Mouse (Mus musculus) C2C12 (cell line): ENCODE measurements around the gene Aknad1. TPM values are rescaled to one million over a fixed set of nuclear protein-coding genes. Genes with fewer than 3 reads are reported as not detected.

ENCODE experiments used
- H3K27me3 ChIP-seq: one replicate; pipeline ENCODE4 v1.6.1; 2011; ENCODE audit not compliant: control insufficient read depth, insufficient read depth, insufficient read length
- H3K36me3 ChIP-seq: one replicate; pipeline ENCODE4 v1.6.1; 2011; ENCODE audit not compliant: control insufficient read depth, insufficient read depth
- H3K4me3 ChIP-seq: one replicate; pipeline ENCODE4 v1.5.1; 2011; ENCODE audit warnings: mild to moderate bottlenecking, control low read depth; ENCODE audit not compliant: poor library complexity, insufficient read depth, severe bottlenecking
- H3K79me2 ChIP-seq: one replicate; pipeline ENCODE4 v1.6.1; 2011; ENCODE audit not compliant: control insufficient read depth, insufficient read depth
- H3K79me3 ChIP-seq: one replicate; pipeline ENCODE4 v1.6.1; 2011; ENCODE audit warnings: low read depth, control low read depth
- H3ac ChIP-seq: one replicate; pipeline ENCODE3; 2011; ENCODE audit warnings: low read depth; ENCODE audit not compliant: control insufficient read depth, insufficient read length
- CEBPB ChIP-seq: IDR thresholded peaks from one replicate; pipeline ENCODE4 v1.6.1; 2011; ENCODE audit warnings: low read depth, mild to moderate bottlenecking, control low read depth, moderate library complexity
- CTCF ChIP-seq: IDR thresholded peaks from one replicate; pipeline ENCODE4 v1.5.1; 2011; ENCODE audit not compliant: control insufficient read depth, insufficient read depth, insufficient read length
- FOSL1 ChIP-seq: IDR thresholded peaks from one replicate; pipeline ENCODE4 v1.8.0; 2011; ENCODE audit warnings: mild to moderate bottlenecking, low read length; ENCODE audit not compliant: poor library complexity, insufficient read depth, severe bottlenecking
- MAX ChIP-seq: IDR thresholded peaks from one replicate; pipeline ENCODE4 v1.6.1; 2011; ENCODE audit warnings: mild to moderate bottlenecking, control low read depth
- MYOD1 ChIP-seq: IDR thresholded peaks from one replicate; pipeline ENCODE4 v1.6.1; 2011; ENCODE audit warnings: low read depth; ENCODE audit not compliant: control insufficient read depth, insufficient read length
- MYOG ChIP-seq: IDR thresholded peaks from one replicate; pipeline ENCODE4 v1.6.1; 2011; ENCODE audit not compliant: control insufficient read depth, insufficient read length; ENCODE audit errors: extremely low read depth
- USF1 ChIP-seq: IDR thresholded peaks from one replicate; pipeline ENCODE4 v1.6.1; 2011; ENCODE audit warnings: low read depth, mild to moderate bottlenecking, control low read depth, moderate library complexity
- polyA plus RNA-seq: library from polyadenylated mRNA; unstranded; fragments of >200 nt; fragmentation: generic; extraction: Trizol; gene quantifications from one replicate; pipeline ENCODE4 v1.2.1, GENCODE M21; 2012; ENCODE audit warnings: missing spikeins

Gene Aknad1
- polyA plus RNA-seq, 1 experiment: 0.20 TPM

DNA sequence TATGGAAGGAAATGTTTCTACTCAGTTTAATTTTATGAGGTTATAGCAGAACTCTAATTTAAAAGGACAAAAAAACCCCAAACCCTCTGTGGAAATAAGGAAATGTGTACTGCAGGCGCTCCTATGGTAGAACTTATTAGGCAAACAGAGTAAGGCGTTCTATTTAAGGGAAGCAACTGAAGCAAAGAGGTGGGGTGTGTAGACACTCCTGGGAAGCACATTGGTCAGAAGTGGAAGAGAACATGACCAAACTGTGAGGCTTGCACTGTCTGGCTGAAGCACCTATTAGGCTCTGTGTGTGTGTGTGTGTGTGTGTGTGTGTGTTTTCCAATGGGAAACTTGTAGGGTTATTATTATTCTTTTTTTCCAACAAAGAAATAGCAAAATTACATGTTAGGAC, 20.1 kb upstream of the Aknad1 start:
- H3ac ChIP-seq: no peak overlapping the region
- no peak overlapping the region for H3K4me3 ChIP-seq
- peaks cover 75% of the 10 kb centered on the region for H3K79me2 ChIP-seq
- H3K36me3 ChIP-seq: peaks cover 3% of the 10 kb centered on the region
- no peaks in the 10 kb centered on the region for H3K27me3 ChIP-seq
- H3K79me3 ChIP-seq: peaks cover 68% of the 10 kb centered on the region
- no peak for TF ChIP-seq CEBPB
- TF ChIP-seq USF1: no peak
- TF ChIP-seq CTCF: no peak
- no peak for TF ChIP-seq MAX
- no peak for TF ChIP-seq MYOG
- no peak for TF ChIP-seq MYOD1
- TF ChIP-seq FOSL1: no peak

DNA sequence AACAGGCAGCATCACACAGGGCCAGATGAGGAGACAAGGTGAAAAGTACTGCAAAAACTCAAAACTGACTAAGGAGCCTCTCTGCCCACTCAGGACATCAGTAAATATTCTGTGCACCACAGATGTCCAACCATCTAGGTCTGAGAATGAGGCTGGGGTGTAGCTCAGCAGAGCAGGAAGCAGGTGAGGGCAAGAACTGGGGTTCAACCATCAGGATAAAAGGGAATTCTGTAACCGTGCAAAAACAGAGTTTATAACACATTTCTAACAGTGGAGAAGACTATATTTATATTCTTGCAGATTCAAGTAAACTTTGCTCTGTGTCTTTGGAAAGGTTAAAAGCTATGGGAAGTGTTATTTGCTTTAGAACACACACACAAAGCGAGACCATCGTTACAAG, 19.7 kb upstream of the Aknad1 start:
- peaks cover 3% of the 10 kb centered on the region for H3K36me3 ChIP-seq
- H3ac ChIP-seq: no peak overlapping the region
- H3K4me3 ChIP-seq: no peak overlapping the region
- TF ChIP-seq CTCF: no peak
- TF ChIP-seq MYOG: no peak
- no peak for TF ChIP-seq FOSL1
- no peak for TF ChIP-seq USF1
- TF ChIP-seq CEBPB: no peak
- no peak for TF ChIP-seq MYOD1
- TF ChIP-seq MAX: no peak
- no peaks in the 10 kb centered on the region for H3K27me3 ChIP-seq
- H3K79me2 ChIP-seq: peaks cover 71% of the 10 kb centered on the region
- H3K79me3 ChIP-seq: peaks cover 64% of the 10 kb centered on the region

DNA sequence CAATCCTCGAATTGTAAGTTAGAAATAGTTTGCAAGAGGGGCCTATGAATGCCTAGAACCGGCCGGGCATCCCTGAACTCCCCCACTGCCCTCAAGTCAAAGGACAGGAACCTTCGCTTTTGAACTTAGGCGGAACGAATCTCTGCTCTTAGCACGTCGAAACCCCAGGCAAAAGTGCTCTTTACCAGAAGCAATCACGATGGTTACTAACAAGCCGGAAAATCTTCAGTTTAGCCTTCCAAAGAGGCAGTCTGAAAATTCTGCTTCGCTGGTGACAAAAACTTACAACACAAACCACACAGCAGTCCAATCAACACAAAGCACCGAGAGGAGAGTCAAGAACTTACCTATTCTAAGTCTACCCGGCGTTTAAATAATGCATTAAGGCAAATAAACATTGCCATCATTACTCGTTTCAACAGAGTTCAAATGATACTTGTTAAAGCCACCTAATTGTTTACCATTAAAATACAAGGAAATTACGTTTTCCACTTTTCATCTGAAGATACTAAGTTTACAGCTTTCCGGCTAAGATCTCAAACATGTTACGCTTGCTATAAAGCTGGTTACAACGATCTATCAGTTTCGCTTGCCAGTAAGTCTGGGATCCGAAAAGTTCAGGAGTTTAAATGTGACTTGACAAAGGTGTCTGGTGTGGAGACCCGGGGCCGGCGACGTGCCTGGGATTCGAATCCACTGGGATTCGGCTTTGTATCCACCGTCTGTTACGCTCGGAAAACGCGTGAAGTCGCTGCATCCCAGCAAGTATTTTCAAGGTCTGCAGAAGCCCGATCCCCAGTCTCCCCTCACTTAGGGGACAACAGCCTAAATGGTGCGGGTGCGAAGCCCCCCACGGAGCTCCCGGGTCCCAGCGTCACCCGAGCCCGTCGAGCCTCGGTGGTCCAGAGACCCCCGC, 18.1 kb upstream of the Aknad1 start:
- peak; percentile 23 for TF ChIP-seq CTCF
- no peak for TF ChIP-seq CEBPB
- H3K79me2 ChIP-seq: peaks cover 55% of the 10 kb centered on the region
- H3K4me3 ChIP-seq: peak overlapping the region; percentile 78
- peak overlapping the region; percentile 85 for H3ac ChIP-seq
- H3K79me3 ChIP-seq: peaks cover 49% of the 10 kb centered on the region
- H3K27me3 ChIP-seq: no peaks in the 10 kb centered on the region
- peaks cover 3% of the 10 kb centered on the region for H3K36me3 ChIP-seq

DNA sequence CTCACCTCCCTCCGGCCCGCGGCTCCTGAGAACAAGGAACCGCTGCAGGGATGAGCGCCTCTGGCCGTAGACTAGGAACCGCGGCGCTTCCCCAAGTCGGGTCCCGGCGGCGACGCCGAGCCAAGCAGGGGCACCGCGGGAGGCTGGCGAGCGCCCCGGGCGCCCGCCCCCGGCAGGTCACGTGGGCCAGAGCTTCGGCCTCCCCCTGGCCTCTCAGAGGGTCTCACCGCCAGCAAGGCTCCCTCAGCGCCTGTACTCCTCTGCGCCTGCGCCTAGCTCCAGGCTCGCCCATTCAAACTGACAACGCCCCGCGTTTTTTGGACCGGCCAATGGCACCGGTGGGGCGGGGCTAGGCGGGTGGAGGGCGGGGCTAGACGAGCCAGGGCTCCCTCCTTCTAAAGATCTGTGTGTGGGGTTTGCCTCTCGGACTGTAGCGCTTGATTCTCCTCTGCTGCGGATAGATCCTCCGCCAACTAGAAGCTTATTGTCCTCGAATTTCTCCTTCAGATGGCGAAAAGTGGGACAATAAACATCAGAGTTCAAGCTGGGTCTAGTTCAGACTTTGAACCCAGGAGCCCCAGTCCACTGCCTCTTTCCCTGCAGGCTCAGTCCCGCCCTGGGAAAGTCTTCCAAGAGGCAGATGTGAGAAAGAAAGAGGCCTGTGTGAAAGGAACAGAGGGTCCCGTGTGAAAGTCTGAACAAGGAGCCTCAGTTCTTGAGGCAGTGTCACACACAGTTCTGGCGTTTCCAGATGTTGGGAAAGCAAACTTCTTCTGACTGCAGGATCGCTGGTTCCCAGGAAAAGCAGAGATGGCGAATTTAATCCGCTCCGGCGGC, 17.2 kb upstream of the Aknad1 start, which contains the start of gene Gpsm2:
Gene Gpsm2 (minus strand): TSS at position 274 of the 837 bp plus-strand sequence.
- Histone ChIP-seq H3K4me3 (peak within 1 kb of the TSS; percentile 78), H3K27me3 (no peaks in the 10 kb centered on the region), H3K79me3 (peaks cover 40% of the 10 kb centered on the region), H3K36me3 (peaks cover 3% of the 10 kb centered on the region), H3K79me2 (peaks cover 46% of the 10 kb centered on the region), H3ac (peak within 1 kb of the TSS; percentile 85)
- TF ChIP-seq USF1 (peak; percentile 93), CEBPB (no peak)

DNA sequence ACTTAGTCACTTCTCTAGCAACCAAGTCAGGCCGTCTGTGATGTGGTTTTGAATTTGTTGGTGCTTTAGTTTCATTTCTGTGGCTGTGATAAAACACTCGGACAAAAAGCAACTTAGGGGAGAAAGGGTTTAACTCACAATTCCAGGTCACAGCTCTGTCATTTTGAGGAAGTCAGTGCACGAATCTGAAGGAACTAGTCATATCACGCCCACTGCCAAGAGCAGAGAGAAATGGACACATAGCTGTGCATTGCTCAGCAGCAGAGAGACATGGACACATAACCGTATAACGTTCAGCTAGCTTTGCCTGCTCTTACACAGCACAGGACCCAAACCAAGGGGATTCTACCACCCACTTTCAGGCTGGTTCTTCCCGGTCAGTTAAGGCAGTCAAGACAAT, 13.0 kb upstream of the Aknad1 start:
- Histone ChIP-seq H3K27me3 (no peaks in the 10 kb centered on the region), H3ac (no peak overlapping the region), H3K4me3 (no peak overlapping the region), H3K79me2 (peaks cover 4% of the 10 kb centered on the region), H3K36me3 (no peaks in the 10 kb centered on the region), H3K79me3 (peaks cover under 1% of the 10 kb centered on the region)
- TF ChIP-seq USF1: no peak
- TF ChIP-seq MYOD1: no peak
- TF ChIP-seq MAX: no peak
- no peak for TF ChIP-seq CEBPB

DNA sequence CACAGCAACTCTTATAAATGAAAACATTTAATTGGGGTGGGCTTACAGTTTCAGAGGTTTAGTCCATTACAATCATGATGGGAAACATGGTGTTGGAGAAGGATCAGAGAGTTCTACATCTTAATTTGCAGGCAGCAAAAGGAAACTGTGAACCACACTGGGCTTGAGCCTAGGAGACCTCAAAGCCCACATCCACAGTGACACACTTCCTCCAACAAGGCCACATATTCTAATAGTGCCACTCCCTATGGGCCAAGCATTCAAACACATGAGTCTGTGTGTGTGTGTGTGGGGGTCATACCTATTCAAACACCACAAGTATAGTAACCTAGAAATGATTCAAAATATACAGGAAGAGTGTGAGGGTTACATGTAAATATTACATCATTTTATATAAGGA, 12.1 kb upstream of the Aknad1 start:
- Histone ChIP-seq H3K79me2 (no peaks in the 10 kb centered on the region), H3ac (no peak overlapping the region), H3K79me3 (no peaks in the 10 kb centered on the region), H3K36me3 (no peaks in the 10 kb centered on the region), H3K27me3 (no peaks in the 10 kb centered on the region), H3K4me3 (no peak overlapping the region)
- TF ChIP-seq MYOD1: no peak
- no peak for TF ChIP-seq USF1
- no peak for TF ChIP-seq CEBPB
- no peak for TF ChIP-seq FOSL1
- TF ChIP-seq CTCF: no peak
- no peak for TF ChIP-seq MYOG
- TF ChIP-seq MAX: no peak
